Mouse (Mus musculus) heart, adult 2 months (tissue): ENCODE data around the gene Lmod1.

Experiments used
- EP300 ChIP-seq: fragments of 200-500 bp; IDR thresholded peaks from 2 replicates; pipeline ENCODE4 v1.6.1; 2011; ENCODE audit warnings: low read depth, low read length, control low read depth; ENCODE audit not compliant: insufficient read depth
- POLR2A ChIP-seq: fragments of 200-500 bp; IDR thresholded peaks from 2 replicates; pipeline ENCODE4 v1.6.1; 2011; ENCODE audit warnings: mild to moderate bottlenecking, low read depth, low read length, control low read depth; ENCODE audit not compliant: insufficient read depth

GRCm38 (mm10) chr1:135410967-135411366, 86.4 kb downstream of the Lmod1 start:
- TF ChIP-seq EP300 (peak; percentile 61; the same call in 1 of the 2 replicates), POLR2A (peak; percentile 13; the same call in 1 of the 2 replicates)
